Mouse (Mus musculus): ENCODE results near the gene Clip4. TPM values are rescaled to one million over a fixed set of nuclear protein-coding genes. Genes with fewer than 3 reads are reported as not detected.

Clip4 gene
- total RNA-seq, 2 experiments from 2014 or later: not detected

GRCm38 (mm10) chr17:71869372-71870231, 101.3 kb downstream of the Clip4 start:
- no peak for ATAC-seq (replicated peaks; ENCODE audit: low FRiP score, poor library complexity, severe bottlenecking)

GRCm38 (mm10) chr17:71870232-71870621, 102.0 kb downstream of the Clip4 start:
- no peak for ATAC-seq (replicated peaks; ENCODE audit: low FRiP score, poor library complexity, severe bottlenecking)

GRCm38 (mm10) chr17:71870641-71871040, 102.4 kb downstream of the Clip4 start:
- ATAC-seq (replicated peaks; ENCODE audit: low FRiP score, poor library complexity, severe bottlenecking): no peak

GRCm38 (mm10) chr17:71871981-71872380, 103.7 kb downstream of the Clip4 start:
- no peak for ATAC-seq (replicated peaks; ENCODE audit: low FRiP score, poor library complexity, severe bottlenecking)

- no peak for ATAC-seq (replicated peaks; ENCODE audit: low FRiP score, poor library complexity, severe bottlenecking)
Observed at GRCm38 (mm10) chr17:71872976-71873375, 104.7 kb downstream of the Clip4 start.

GRCm38 (mm10) chr17:71874077-71874476, 105.8 kb downstream of the Clip4 start:
- ATAC-seq (replicated peaks; ENCODE audit: low FRiP score, poor library complexity, severe bottlenecking): no peak

- ATAC-seq (replicated peaks; ENCODE audit: low FRiP score, poor library complexity, severe bottlenecking): no peak
Observed at GRCm38 (mm10) chr17:71874795-71875194, 106.5 kb downstream of the Clip4 start.

- no peak; the same call in 1 of the 2 replicates for ATAC-seq (replicated peaks; ENCODE audit: low FRiP score, poor library complexity, severe bottlenecking)
Observed at GRCm38 (mm10) chr17:71875492-71875891, 107.2 kb downstream of the Clip4 start.

GRCm38 (mm10) chr17:71881369-71881768, 113.1 kb downstream of the Clip4 start:
- ATAC-seq (replicated peaks; ENCODE audit: low FRiP score, poor library complexity, severe bottlenecking): no peak

GRCm38 (mm10) chr17:71909107-71909506, 140.8 kb downstream of the Clip4 start:
- no peak for ATAC-seq (replicated peaks; ENCODE audit: low FRiP score, poor library complexity, severe bottlenecking)

GRCm38 (mm10) chr17:71913188-71913587, 144.9 kb downstream of the Clip4 start:
- ATAC-seq (replicated peaks; ENCODE audit: low FRiP score, poor library complexity, severe bottlenecking): no peak

Other genes starting within 250 kb of the Clip4 start
- 208 and 220 TPM in 2 replicates for gene Ndc80, start 241.6 kb upstream of the Clip4 start, total RNA-seq (2015; ENCODE audit: low replicate concordance)
- gene Ndc80, start 241.6 kb upstream of the Clip4 start, total RNA-seq (2017; ENCODE audit: low replicate concordance): 322 and 338 TPM in 2 replicates
- gene Spdya, start 216.4 kb upstream of the Clip4 start, total RNA-seq (2015; ENCODE audit: low replicate concordance): not detected in 2 replicates
- gene Spdya, start 216.4 kb upstream of the Clip4 start, total RNA-seq (2017; ENCODE audit: low replicate concordance): not detected in 2 replicates
- 29.9 and 44.9 TPM in 2 replicates for gene Wdr43, start 152.6 kb upstream of the Clip4 start, total RNA-seq (2015; ENCODE audit: low replicate concordance)
- gene Wdr43, start 152.6 kb upstream of the Clip4 start, total RNA-seq (2017; ENCODE audit: low replicate concordance): 28.5 and 45.3 TPM in 2 replicates
- not detected in 2 replicates for gene Togaram2, start 95.2 kb upstream of the Clip4 start, total RNA-seq (2015; ENCODE audit: low replicate concordance)
- gene Togaram2, start 95.2 kb upstream of the Clip4 start, total RNA-seq (2017; ENCODE audit: low replicate concordance): not detected in 2 replicates
- not detected in 2 replicates for gene Pcare, start 15.6 kb upstream of the Clip4 start, total RNA-seq (2015; ENCODE audit: low replicate concordance)
- not detected in 2 replicates for gene Pcare, start 15.6 kb upstream of the Clip4 start, total RNA-seq (2017; ENCODE audit: low replicate concordance)

Measured in erythroid progenitor cell, adult 5-6 weeks (primary cell).